In the genomic region with DNA sequence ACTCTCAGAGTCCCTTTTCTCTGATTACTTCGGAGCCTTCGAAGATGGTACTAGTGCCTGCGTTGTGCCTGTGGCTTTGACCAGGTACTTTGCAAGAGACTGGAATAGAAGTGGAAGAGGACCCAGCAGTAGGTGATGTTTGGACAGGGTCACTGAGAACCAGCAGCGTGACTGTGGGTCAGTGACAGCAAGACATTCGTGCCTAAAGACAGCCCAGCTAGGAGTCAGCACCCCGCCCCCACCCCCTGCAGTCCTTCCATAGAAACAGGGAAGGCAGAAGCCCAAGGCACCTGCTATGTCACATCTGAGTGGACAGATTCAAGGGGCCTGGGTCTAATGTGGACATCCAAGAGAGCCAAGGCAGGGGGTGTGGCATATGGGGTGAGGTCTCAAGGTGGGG, we compare ENCODE assay signal across 17 mouse cellular contexts.
"Had no signal": no experiment of that assay in that cellular context is flagged by ENCODE, and none has a peak within 500 bp of the region (broad histone marks: within the 10 kb centered on the region; RNA-seq: fewer than 3 reads in every experiment).

No protein-coding gene starts in this region.

- H3K4me2 ChIP-seq: intestine, embryonic 15.5 days; kidney, embryonic 15.5 days; liver, embryonic 12.5 days; lung, embryonic 15.5 days; neural tube, embryonic 13.5 days; stomach, embryonic 15.5 days had no signal

- H3K36me3 ChIP-seq: intestine, embryonic 15.5 days; kidney, embryonic 15.5 days; limb, embryonic 10.5 days; liver, embryonic 12.5 days; lung, embryonic 15.5 days; neural tube, embryonic 13.5 days; stomach, embryonic 15.5 days had no signal

- DNase-seq: kidney, adult 2 months; kidney, postnatal 14 days; lung, postnatal 14 days; midbrain, embryonic 14.5 days; right cerebral cortex, postnatal 14 days; thymus, adult 18-20 months; thymus, postnatal 14 days had no signal

- H3K9ac ChIP-seq: intestine, embryonic 15.5 days; kidney, embryonic 15.5 days; liver, embryonic 12.5 days; lung, embryonic 15.5 days; neural tube, embryonic 13.5 days; stomach, embryonic 15.5 days had no signal

- H3K4me3 ChIP-seq: intestine, embryonic 15.5 days; kidney, embryonic 15.5 days; left cerebral cortex, adult 2 months; limb, embryonic 10.5 days; liver, embryonic 12.5 days; lung, embryonic 15.5 days; megakaryocyte, embryonic 14.5 days; neural tube, embryonic 13.5 days; stomach, embryonic 15.5 days had no signal

- ATAC-seq: intestine, embryonic 15.5 days; liver, embryonic 12.5 days had no signal

- H3K27me3 ChIP-seq: intestine, embryonic 15.5 days; kidney, embryonic 15.5 days; liver, embryonic 12.5 days; lung, embryonic 15.5 days; neural tube, embryonic 13.5 days; stomach, embryonic 15.5 days had no signal

- H3K4me1 ChIP-seq: intestine, embryonic 15.5 days; liver, embryonic 12.5 days; lung, embryonic 15.5 days; megakaryocyte, embryonic 14.5 days; stomach, embryonic 15.5 days had no signal

- H3K9me3 ChIP-seq: intestine, embryonic 15.5 days; kidney, embryonic 15.5 days; limb, embryonic 10.5 days; liver, embryonic 12.5 days; lung, embryonic 15.5 days; neural tube, embryonic 13.5 days; stomach, embryonic 15.5 days had no signal

- H3K27ac ChIP-seq: intestine, embryonic 15.5 days; kidney, embryonic 15.5 days; left cerebral cortex, adult 2 months; limb, embryonic 10.5 days; liver, embryonic 12.5 days; lung, embryonic 15.5 days; macrophage; neural tube, embryonic 13.5 days; stomach, embryonic 15.5 days had no signal
